21 mouse cellular contexts compared by ENCODE assay signal in the genomic region with DNA sequence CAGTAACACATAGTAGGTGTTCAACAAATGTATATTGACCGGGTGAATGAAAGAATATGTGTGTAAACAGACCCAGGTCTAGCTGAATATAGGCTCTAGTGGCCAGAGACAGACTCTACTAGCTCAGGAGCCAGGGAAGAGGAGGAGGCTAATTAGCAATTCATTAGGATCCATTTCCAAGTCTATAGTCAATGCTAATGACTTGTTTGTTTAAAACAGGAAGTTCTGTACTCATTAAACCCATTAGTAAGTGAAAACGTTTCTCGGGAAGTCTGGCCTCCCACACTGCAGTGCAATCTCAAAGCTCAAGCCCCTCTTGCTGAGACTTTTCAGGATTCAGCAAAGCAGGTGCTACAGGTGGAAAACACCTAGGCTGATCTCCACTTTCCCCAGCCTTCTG. TPM values are rescaled to one million over a fixed set of nuclear protein-coding genes. Genes with fewer than 3 reads are reported as not detected.
A peak's percentile ranks its signal among the peaks of the same experiment; 100 is the strongest.
DNase-seq lines count a peak whose midpoint lies in the region; ATAC-seq and TF ChIP-seq lines count a peak whose summit lies in the region.
"Had no signal": no experiment of that assay in that cellular context is flagged by ENCODE, and none has a peak within 500 bp of the region (broad histone marks: within the 10 kb centered on the region; RNA-seq: fewer than 3 reads in every experiment).

No protein-coding gene starts in this region.

- TF ChIP-seq CTCF in E14TG2a.4 (conservative IDR thresholded peaks at IDR 0.05; ENCODE audit: low read length) = no peak

- no peak overlapping the region for H3K27ac ChIP-seq in forebrain, embryonic 14.5 days (ENCODE audit: low read depth, low read length)
- no peak overlapping the region for H3K27ac ChIP-seq in forebrain, embryonic 13.5 days
- no peak overlapping the region for H3K27ac ChIP-seq in kidney, embryonic 14.5 days (ENCODE audit: low read depth, low read length)
- H3K27ac ChIP-seq: embryonic facial prominence, embryonic 10.5 days; embryonic facial prominence, embryonic 12.5 days; forebrain, embryonic 15.5 days had no signal

- H3K9ac ChIP-seq in forebrain, embryonic 14.5 days (ENCODE audit: low read length) = no peak overlapping the region
- H3K9ac ChIP-seq in forebrain, embryonic 13.5 days = no peak overlapping the region
- H3K9ac ChIP-seq in kidney, embryonic 14.5 days (ENCODE audit: low read depth, low read length) = no peak overlapping the region
- H3K9ac ChIP-seq: embryonic facial prominence, embryonic 12.5 days; forebrain, embryonic 15.5 days had no signal

- H3K9me3 ChIP-seq in forebrain, embryonic 14.5 days (replicated peaks; ENCODE audit: control insufficient read depth, low read length) = no peaks in the 10 kb centered on the region
- H3K9me3 ChIP-seq in forebrain, embryonic 13.5 days (replicated peaks) = no peaks in the 10 kb centered on the region
- peaks cover 9% of the 10 kb centered on the region for H3K9me3 ChIP-seq in E14TG2a.4 (ENCODE audit: low read length)
- no peaks in the 10 kb centered on the region for H3K9me3 ChIP-seq in kidney, embryonic 14.5 days (ENCODE audit: control insufficient read depth, low read length)
- H3K9me3 ChIP-seq: embryonic facial prominence, embryonic 10.5 days; embryonic facial prominence, embryonic 12.5 days; forebrain, embryonic 15.5 days had no signal

- no peak overlapping the region for H3K4me3 ChIP-seq in forebrain, embryonic 14.5 days (ENCODE audit: low read depth, low read length)
- no peak overlapping the region for H3K4me3 ChIP-seq in forebrain, embryonic 13.5 days
- H3K4me3 ChIP-seq in E14TG2a.4 (replicated peaks; ENCODE audit: low read length) = peak overlapping the region; percentile 37; the same call in 1 of the 2 replicates
- no peak overlapping the region for H3K4me3 ChIP-seq in kidney, embryonic 14.5 days (ENCODE audit: low read length)
- H3K4me3 ChIP-seq: embryonic facial prominence, embryonic 10.5 days; embryonic facial prominence, embryonic 12.5 days; forebrain, embryonic 15.5 days had no signal

- ATAC-seq in forebrain, embryonic 14.5 days = no peak
- no peak for ATAC-seq in forebrain, embryonic 13.5 days
- ATAC-seq in kidney, embryonic 14.5 days (ENCODE audit: low FRiP score, low TSS enrichment) = no peak
- ATAC-seq: CD4-positive, CD25-positive, alpha-beta regulatory T cell, adult 4 months; forebrain, embryonic 15.5 days had no signal

- H3K27me3 ChIP-seq in forebrain, embryonic 14.5 days (replicated peaks; ENCODE audit: control insufficient read depth, insufficient read depth, low read length) = peaks cover 11% of the 10 kb centered on the region; the same call in 1 of the 2 replicates
- H3K27me3 ChIP-seq in forebrain, embryonic 13.5 days = peaks cover 67% of the 10 kb centered on the region
- H3K27me3 ChIP-seq in E14TG2a.4 (ENCODE audit: insufficient read depth, low read length) = peaks cover 3% of the 10 kb centered on the region
- H3K27me3 ChIP-seq in kidney, embryonic 14.5 days (ENCODE audit: control insufficient read depth, insufficient read depth, low read length) = no peaks in the 10 kb centered on the region
- H3K27me3 ChIP-seq: embryonic facial prominence, embryonic 12.5 days had no signal

- DNase-seq in forebrain, embryonic 14.5 days (ENCODE audit: low spot score) = peak; percentile 55
- DNase-seq in ES-CJ7 (ENCODE audit: low read depth, low spot score) = peak; percentile 69
- peak; percentile 60 for DNase-seq in ZHBTc4 (ENCODE audit: low read depth, low spot score)
- no peak for DNase-seq in spleen, adult 12 weeks (ENCODE audit: low spot score)
- no peak for DNase-seq in frontal cortex, postnatal 14 days (ENCODE audit: low spot score in 2 of 2)
- DNase-seq: adrenal gland, adult 2 months; adrenal gland, postnatal 10 days; adrenal gland, postnatal 25 days; B cell, adult 2 months; cerebellum, adult 11-12 months; cerebellum, adult 2 months; cerebellum, adult 9-10 months; cerebellum, postnatal 10 days; cerebellum, postnatal 25 days had no signal

- peaks cover 5% of the 10 kb centered on the region; the same call in 1 of the 2 replicates for H3K4me1 ChIP-seq in forebrain, embryonic 14.5 days (ENCODE audit: control insufficient read depth, insufficient read depth, low read length)
- H3K4me1 ChIP-seq in forebrain, embryonic 13.5 days = 0 out of 2 replicates have a peak, but pooled peaks cover 4% of the 10 kb centered on the region
- H3K4me1 ChIP-seq in E14TG2a.4 (replicated peaks; ENCODE audit: low read depth, low read length) = peaks cover 45% of the 10 kb centered on the region
- no peaks in the 10 kb centered on the region for H3K4me1 ChIP-seq in kidney, embryonic 14.5 days (ENCODE audit: control insufficient read depth, insufficient read depth, low read length)

- 17% methylated on average over 3 of the region's 3 CpGs for WGBS in forebrain, embryonic 14.5 days
- WGBS in forebrain, embryonic 13.5 days = 20% methylated on average over 3 of the region's 3 CpGs
- WGBS in kidney, embryonic 14.5 days = 18% methylated on average over 3 of the region's 3 CpGs

- H3K36me3 ChIP-seq in forebrain, embryonic 14.5 days (ENCODE audit: control insufficient read depth, insufficient read depth, low read length) = no peaks in the 10 kb centered on the region
- no peaks in the 10 kb centered on the region for H3K36me3 ChIP-seq in forebrain, embryonic 13.5 days (ENCODE audit: poor library complexity, severe bottlenecking)
- no peaks in the 10 kb centered on the region for H3K36me3 ChIP-seq in E14TG2a.4 (ENCODE audit: insufficient read depth, low read length)
- H3K36me3 ChIP-seq in kidney, embryonic 14.5 days (ENCODE audit: control insufficient read depth, insufficient read depth, low read length) = no peaks in the 10 kb centered on the region
- H3K36me3 ChIP-seq: embryonic facial prominence, embryonic 10.5 days; embryonic facial prominence, embryonic 12.5 days; forebrain, embryonic 15.5 days had no signal

- H3K4me2 ChIP-seq in forebrain, embryonic 14.5 days (ENCODE audit: low read length) = no peak overlapping the region
- no peak overlapping the region for H3K4me2 ChIP-seq in forebrain, embryonic 13.5 days
- H3K4me2 ChIP-seq in kidney, embryonic 14.5 days (replicated peaks; ENCODE audit: low read depth, low read length) = no peak overlapping the region
- H3K4me2 ChIP-seq: embryonic facial prominence, embryonic 12.5 days; forebrain, embryonic 15.5 days had no signal

RNA-seq across cellular contexts. Expression of a gene that starts 53.4 kb away (rescaled TPM):
- polyA plus RNA-seq in forebrain, embryonic 14.5 days (2014; fragmentation: Nextera tagmentation; extraction: Ambion mirVana) = 4.7 and 6.8 TPM in 2 replicates
- polyA plus RNA-seq in forebrain, embryonic 13.5 days (2015; fragmentation: Nextera tagmentation; extraction: Ambion mirVana) = 1.9 and 2.7 TPM in 2 replicates
- 0.26 and 0.43 TPM in 2 replicates for polyA plus RNA-seq in kidney, embryonic 14.5 days (2014; fragmentation: Nextera tagmentation; extraction: Ambion mirVana)
- polyA plus RNA-seq: CD4-positive, CD25-positive, alpha-beta regulatory T cell, adult 4 months had no signal

Comparison
In these comparisons a context has a peak if more than half of its experiments do, and no peak if none do; other contexts are left out.
1. DNase-seq: peak in forebrain, embryonic 14.5 days (single experiment), ES-CJ7 (single experiment) and ZHBTc4 (single experiment); none in spleen, adult 12 weeks (single experiment) and frontal cortex, postnatal 14 days (0 of 2).